Mouse (Mus musculus) brain, embryonic 18.5 days (tissue): Measurements from ENCODE around the gene Ttbk1.
"Not testable (repeated sequence)": the region's sequence is repeated elsewhere in the genome, so short reads cannot be mapped to it uniquely, and the experiment has no call there.

Experiments used
- DNase-seq: peaks from one replicate; pipeline ENCODE4 v3.0.0-alpha.2; 2012; ENCODE audit warnings: low read depth, low spot score

The Ttbk1 gene

GRCm38 (mm10) chr17:46487431-46487830 is at the start of gene Ttbk1:
TSS of gene Ttbk1 (minus strand) at chr17:46487675.
- DNase-seq: no peak

GRCm38 (mm10) chr17:46525579-46526307 is 38.3 kb upstream of the Ttbk1 start:
- DNase-seq: no peak

DNA sequence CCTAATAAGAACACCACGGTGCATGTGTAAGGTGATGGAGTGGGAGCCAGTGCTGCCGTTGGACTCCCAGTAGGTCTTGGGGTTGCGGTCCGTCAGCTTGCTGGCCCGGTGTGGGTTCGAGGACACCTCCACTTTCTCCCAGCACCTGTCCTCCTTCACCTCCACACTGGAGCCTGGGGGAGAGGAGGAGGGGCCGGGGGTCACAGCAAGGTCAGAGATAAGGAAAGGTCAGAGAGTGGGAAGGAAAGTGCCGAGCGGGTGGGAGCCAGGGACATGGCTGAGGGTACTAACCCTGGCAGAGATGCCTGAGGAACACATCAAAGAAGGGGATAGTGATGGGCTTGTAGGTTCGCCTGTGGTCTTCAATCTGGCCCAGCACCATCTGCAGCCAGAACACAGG is 37.6 kb upstream of the Ttbk1 start:
- no peak for DNase-seq

DNA sequence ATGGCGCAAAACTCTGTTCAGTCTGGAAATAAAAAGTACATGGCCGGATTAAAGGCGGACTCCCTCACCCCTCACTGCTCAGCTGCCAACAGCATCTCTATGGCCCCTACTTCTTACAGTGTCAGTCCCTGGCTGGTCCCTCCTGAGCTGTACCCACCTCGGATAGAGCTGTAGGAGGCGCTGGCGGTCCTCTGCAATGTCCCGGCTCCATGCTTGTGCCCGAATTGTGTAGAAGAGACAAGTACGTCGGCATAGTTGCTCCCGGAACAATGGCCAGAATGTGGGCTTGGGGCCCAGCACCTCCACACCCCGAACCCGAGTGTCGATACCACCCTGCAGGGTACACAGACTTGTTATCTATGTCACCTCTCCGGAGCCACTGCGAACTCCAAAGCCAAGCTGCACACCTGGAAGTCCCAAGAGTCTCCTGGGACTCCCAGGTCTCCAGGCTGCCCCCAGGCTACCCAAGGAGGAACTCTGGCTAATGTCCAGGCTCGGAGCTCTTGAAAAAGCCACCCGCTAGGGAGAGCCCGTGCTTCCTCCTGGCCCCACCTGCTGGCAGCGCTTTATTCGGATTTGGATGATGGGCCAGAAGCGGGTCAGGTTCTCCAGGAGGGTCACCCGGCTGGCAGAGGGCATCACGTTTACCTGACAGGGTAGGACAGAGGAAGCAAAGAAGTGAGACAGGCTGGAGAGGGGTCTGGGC is 34.6 kb upstream of the Ttbk1 start:
- DNase-seq: no peak

GRCm38 (mm10) chr17:46521174-46521573 is 33.7 kb upstream of the Ttbk1 start:
- no peak for DNase-seq

DNA sequence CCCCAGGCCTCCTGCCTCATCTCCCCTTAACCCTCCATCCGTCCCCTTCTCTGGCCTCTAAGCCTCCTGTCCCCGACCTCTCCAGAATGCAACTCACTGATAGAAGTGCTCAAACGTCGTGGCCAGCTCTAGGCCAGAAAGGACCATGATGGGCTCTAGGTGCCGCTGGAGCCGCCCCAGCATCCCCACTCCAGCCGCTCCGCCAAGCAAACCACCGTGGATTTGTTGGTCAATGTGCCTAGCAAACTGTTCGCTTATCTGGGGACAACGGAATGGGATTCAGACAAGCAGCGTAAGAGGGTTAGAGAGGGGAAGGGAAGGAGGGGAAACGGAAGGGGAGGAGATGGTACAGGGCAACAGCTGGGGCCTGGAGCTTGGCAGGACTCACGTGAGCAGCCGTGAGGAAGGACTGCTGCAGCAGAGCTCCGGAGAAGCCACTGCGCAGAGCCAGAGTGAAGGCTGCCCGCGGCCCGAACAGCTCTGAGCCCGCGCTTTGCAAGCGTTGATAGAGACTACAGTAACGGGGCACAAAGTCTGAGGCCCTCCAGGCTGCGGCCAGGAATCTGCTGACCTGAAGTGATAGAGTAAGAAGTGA is 33.0 kb upstream of the Ttbk1 start:
- DNase-seq: no peak

- DNase-seq: no peak
These were observed 32.5 kb upstream of the Ttbk1 start for GRCm38 (mm10) chr17:46519971-46520370.

GRCm38 (mm10) chr17:46513329-46513728 is 25.9 kb upstream of the Ttbk1 start:
- no peak for DNase-seq

- no peak for DNase-seq
These were observed 23.7 kb upstream of the Ttbk1 start for GRCm38 (mm10) chr17:46511059-46511710.

DNA sequence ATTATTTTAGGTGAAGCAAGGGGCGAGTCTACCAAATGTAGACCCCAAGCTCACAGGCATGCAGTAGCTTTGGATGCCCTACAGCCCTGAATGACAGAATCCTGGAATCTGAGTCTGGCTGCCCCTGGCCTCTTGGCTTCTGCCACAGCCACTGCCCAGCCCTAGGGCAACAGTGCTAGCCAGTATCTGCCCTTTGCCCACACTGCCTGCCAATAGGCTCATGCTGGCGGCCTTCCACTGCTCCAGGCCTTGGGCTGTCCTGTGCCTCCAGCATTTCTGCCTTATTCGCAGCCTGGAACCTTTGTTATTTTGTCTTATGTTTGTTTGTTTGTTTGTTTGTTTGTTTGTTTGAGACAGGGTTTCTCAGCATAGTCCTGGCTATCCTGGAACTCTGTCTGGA is 18.1 kb upstream of the Ttbk1 start:
- DNase-seq: no peak

DNA sequence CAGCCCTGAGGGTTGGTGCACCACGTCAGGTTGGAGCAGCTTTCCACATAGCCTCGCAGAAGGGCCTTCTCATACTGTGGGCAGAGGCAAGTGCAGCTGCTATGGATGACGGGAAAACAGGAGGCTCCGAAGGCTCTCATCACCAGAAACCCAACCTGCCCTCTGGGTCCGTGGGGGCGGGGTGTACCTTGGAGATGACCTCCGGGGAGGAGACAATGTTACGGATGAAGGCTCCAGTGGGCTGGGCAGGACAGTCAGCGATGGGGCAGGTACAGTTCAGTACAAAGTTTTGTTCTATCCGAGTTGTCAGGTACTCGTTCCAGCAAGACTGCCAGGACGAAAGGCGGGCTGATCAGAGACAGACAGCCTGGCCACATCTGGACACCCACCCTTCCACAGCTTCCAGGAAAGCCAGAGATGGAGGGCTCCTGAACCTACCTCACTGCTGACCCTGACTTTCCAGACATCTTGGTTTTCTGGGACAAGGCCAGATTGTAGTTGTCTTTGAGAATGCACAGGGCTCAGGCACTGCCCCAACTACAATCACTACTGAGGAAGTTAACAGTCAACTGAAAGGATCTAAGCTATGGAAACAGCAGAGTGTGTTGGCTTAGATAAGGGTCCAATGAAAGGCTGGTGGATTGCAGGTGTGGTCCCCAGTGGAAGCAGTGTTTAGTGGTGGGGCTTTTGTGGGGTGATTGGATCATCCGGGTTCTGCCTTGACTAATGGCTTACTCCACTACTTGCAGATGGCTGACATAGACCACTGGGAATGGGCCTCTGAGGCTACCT is 16.6 kb upstream of the Ttbk1 start:
- no peak for DNase-seq

DNA sequence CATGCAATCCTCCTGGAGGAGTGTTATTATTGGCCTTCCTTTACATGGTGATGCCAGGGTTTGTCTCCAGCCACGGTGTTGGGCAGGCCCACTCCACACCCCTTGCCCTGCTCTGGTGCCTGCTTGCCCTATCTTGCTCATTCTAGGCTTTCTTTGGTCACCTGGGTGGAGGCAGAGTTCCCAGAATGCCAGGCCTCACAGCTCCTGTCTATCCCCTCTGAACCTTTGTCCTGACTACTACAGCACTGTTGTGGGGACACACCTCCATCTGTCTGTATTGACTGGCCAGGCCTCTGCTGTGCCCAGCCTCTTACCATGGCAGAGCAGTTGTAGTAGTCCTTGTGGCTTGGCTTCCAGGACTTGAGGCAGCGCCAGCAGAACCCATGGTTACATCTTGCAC is 15.3 kb upstream of the Ttbk1 start:
- no peak for DNase-seq

GRCm38 (mm10) chr17:46497956-46498355 is 10.5 kb upstream of the Ttbk1 start:
- DNase-seq: no peak

DNA sequence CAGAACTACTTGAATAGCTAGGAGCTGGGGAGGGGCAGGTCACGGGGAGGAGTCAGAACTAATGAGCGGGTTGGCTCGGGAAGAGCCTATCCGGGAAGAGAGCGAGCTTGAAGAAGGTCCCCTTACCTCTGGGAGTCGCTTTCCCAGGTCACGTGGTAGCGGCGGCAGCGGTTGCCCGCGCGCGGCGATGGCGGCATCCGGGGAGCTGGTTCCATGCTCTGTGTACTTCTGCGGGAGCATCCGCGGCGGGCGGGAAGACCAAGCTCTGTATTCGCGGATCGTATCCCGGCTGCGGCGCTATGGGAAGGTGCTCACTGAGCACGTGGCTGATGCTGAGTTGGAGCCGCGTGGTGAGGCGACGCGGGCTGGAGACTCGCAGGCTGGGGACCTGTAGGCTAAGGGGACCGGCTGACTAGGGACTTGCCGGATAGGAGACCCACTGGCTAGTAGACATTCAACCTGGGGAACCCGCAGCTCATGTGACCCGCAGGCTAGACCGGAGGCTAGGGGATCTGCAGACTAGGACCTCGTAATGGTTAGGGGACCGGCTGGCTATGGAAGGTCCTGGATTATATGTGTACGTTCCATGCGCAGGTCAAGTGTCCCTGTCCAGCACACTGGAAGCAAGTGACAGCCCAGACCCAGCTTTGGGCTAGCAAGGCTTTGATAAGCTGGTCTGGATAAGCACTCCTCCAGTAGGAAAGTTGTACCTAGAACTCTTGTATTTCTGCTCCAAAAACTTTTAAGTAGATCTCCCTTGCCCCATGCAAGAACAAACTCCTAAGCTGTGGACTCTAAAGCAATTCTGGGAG is 9.4 kb upstream of the Ttbk1 start, which contains the start of gene Dnph1:
TSS of gene Dnph1 (plus strand) at position 89 of the 812 bp plus-strand sequence.
- DNase-seq: peak; percentile 82

DNA sequence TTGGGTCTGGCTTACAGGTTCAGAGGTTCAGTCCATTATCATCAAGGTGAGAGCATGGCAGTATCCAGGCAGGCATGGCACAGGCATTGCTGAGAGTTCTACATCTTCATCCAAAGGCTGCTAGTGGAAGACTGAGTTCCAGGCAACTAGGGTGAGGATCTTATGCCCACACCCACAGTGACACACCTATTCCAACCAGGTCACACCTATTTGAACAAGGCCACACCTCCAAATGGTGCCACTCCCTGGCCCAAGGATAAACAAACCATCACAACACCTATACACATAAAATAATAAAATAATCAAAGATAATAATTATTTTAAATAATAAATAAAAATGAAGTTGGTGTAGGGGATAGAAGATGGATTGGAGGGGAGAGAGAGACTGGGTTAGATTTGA is 8.6 kb upstream of the Ttbk1 start:
- DNase-seq: not testable (repeated sequence)

GRCm38 (mm10) chr17:46495486-46495885 is 8.0 kb upstream of the Ttbk1 start:
- DNase-seq: no peak

- no peak for DNase-seq
These were observed 480 bp downstream of the Ttbk1 start for GRCm38 (mm10) chr17:46486995-46487394.

DNA sequence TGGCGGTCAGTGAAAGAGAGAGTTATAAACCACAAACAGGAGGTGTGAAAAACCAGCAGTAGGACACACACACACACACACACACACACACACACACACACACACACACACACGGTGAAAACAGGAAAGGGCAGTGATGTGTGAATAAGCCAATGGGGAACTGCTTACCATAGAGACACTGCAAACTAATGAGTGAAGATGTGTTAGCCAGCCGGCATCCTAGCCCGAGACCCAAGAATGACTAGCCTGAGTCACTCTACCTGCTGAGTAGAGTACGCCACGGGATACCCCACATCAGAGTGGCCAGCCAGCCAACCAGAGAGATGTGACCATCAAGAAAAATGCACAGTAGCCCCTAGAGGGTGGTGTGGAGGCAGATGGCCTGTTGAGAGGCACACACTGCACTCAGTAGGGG is 3.0 kb downstream of the Ttbk1 start:
- DNase-seq: no peak

DNA sequence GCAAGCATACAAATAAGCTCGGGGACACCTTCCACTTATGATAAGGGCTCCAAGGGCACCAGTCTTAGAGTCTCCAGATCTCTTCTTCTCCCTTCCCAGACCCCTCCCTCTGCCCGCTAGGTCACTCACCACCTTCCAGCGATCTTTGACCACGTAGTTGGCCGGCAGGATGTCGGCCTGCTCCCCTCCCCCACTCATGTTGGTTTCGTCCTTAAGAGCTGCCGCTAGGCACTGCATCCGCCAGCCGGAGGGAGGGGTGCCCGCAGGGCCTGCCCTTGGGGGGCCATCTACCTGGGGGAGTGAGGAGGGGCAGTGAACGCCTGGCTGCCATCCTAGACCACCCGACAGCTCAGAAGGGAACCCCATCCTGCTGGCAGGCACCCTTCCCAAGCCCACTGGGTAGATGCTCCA is 3.4 kb downstream of the Ttbk1 start:
- no peak for DNase-seq

DNA sequence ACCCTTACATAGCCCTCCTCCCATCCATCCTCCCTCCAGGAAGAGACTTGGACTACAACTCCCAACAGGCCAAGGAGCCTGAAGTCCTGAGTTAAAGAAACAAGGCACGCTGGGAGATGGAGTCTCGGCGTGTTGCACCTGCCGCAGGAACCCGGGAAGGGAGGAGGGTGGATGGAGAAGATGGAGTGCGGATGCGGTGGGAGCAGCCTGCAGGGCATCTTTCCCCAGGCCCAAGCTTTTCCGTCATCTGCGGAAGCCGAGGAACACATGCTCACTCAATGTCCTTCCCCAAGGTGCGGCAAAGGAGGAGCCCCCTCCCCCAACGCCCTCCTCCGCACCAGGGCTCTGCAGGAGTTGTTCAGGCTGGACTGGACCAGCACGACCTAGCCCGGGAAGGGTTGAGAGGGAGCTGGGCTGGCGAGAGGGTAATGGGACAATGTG is 3.9 kb downstream of the Ttbk1 start:
- no peak for DNase-seq

- no peak for DNase-seq
These were observed 10.2 kb downstream of the Ttbk1 start for GRCm38 (mm10) chr17:46477286-46477685.
